Mouse (Mus musculus) hindbrain, embryonic 16.5 days (tissue): ENCODE results near the gene Fcf1. TPM values are rescaled to one million over a fixed set of nuclear protein-coding genes. Genes with fewer than 3 reads are reported as not detected.

Experiments used
- ATAC-seq: fragments of 200-750 bp; cut with Nextera tagmentation; 2 replicates; pipeline ENCODE4 v1.8.0; 2017; ENCODE audit warnings: moderate TSS enrichment, moderate library complexity
- H3K27ac ChIP-seq: fragments of 300-500 bp; sonication (generic); 2 replicates; pipeline ENCODE4 v1.5.1; 2014; ENCODE audit warnings: low read depth, mild to moderate bottlenecking, control low read depth, low read length, moderate library complexity
- H3K27me3 ChIP-seq: fragments of 300-500 bp; sonication (generic); replicated peaks from 2 replicates; pipeline ENCODE4 v1.6.1; 2014; ENCODE audit warnings: low read length; ENCODE audit not compliant: control insufficient read depth, insufficient read depth
- H3K36me3 ChIP-seq: fragments of 300-500 bp; sonication (generic); 2 replicates; pipeline ENCODE4 v1.6.1; 2014; ENCODE audit warnings: mild to moderate bottlenecking, low read length, moderate library complexity, mixed read lengths; ENCODE audit not compliant: control insufficient read depth, insufficient read depth
- H3K4me1 ChIP-seq: fragments of 300-500 bp; sonication (generic); 2 replicates; pipeline ENCODE4 v1.6.1; 2014; ENCODE audit warnings: low read depth, low read length; ENCODE audit not compliant: control insufficient read depth, insufficient read depth
- H3K4me2 ChIP-seq: fragments of 300-500 bp; sonication (generic); 2 replicates; pipeline ENCODE4 v1.6.1; 2014; ENCODE audit warnings: mild to moderate bottlenecking, low read length, control low read depth, moderate library complexity
- H3K4me3 ChIP-seq: fragments of 300-500 bp; sonication (generic); 2 replicates; pipeline ENCODE4 v1.5.1; 2014; ENCODE audit warnings: mild to moderate bottlenecking, low read length, control low read depth, moderate library complexity
- H3K9ac ChIP-seq: fragments of 300-500 bp; sonication (generic); 2 replicates; pipeline ENCODE4 v1.6.1; 2014; ENCODE audit warnings: low read depth, mild to moderate bottlenecking, control low read depth, low read length, moderate library complexity
- H3K9me3 ChIP-seq: fragments of 300-500 bp; sonication (generic); 2 replicates; pipeline ENCODE4 v1.6.1; 2014; ENCODE audit warnings: mild to moderate bottlenecking, low read length, moderate library complexity; ENCODE audit not compliant: control insufficient read depth
- WGBS: fragments of 180-500 bp; shearing (Covaris S2); extraction: QIAGEN DNeasy Blood & Tissue Kit; methylation state at CpG from one replicate; pipeline ENCODE4 v1.1.7; 2014; 5-methylcytosine and 5-hydroxymethylcytosine counted together
- polyA plus RNA-seq: library from polyadenylated mRNA; unstranded; fragments of >200 nt; fragmentation: Nextera tagmentation; extraction: Ambion mirVana; gene quantifications from 2 replicates; pipeline ENCODE4 v1.2.1, GENCODE M21; 2015

The Fcf1 gene
- polyA plus RNA-seq, 1 experiment from 2014 or later, result 72.8 TPM

DNA sequence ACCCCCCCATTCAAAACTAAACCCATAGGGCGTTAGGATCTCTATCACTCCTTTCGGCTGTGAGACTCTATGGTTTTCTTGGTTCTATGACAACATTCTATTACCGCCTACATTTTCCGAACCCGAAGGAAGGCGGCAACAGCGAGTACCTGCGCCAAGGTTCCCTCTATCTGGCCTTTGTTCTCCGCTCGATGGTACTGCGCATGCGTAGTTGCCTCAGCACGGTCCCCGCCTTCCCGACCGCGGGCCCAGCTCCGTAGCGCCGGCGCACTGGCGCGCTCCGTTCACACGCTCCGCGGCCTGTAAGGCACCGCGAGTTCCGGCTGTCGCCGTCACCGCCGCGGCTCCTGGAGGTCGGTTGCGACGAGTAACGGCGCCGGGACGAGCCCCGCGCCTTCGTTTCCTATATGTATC, 25.4 kb downstream of the Fcf1 start, which contains the start of gene Ylpm1:
Gene Ylpm1 (plus strand): TSS at position 239 of the 414 bp plus-strand sequence.
- under 1% methylated on average over 41 of the region's 45 CpGs for WGBS
- H3K4me2 ChIP-seq, result peak within 1 kb of the TSS; percentile 92
- peak within 1 kb of the TSS; percentile 96 for H3K9ac ChIP-seq
- no peaks in the 10 kb centered on the region for H3K9me3 ChIP-seq
- peak within 1 kb of the TSS; percentile 88 for H3K4me3 ChIP-seq
- no peaks in the 10 kb centered on the region for H3K27me3 ChIP-seq
- H3K27ac ChIP-seq, result peak within 1 kb of the TSS; percentile 91
- H3K36me3 ChIP-seq, result no peaks in the 10 kb centered on the region
- peaks cover 19% of the 10 kb centered on the region for H3K4me1 ChIP-seq
- ATAC-seq, result peak; percentile 99

GRCm38 (mm10) chr12:84996501-84997398, 26.1 kb downstream of the Fcf1 start:
- H3K36me3 ChIP-seq, result no peaks in the 10 kb centered on the region
- no peaks in the 10 kb centered on the region for H3K9me3 ChIP-seq
- peak overlapping the region; percentile 96 for H3K9ac ChIP-seq
- H3K4me1 ChIP-seq, result peaks cover 19% of the 10 kb centered on the region
- ATAC-seq, result peak; percentile 69
- H3K27me3 ChIP-seq, result no peaks in the 10 kb centered on the region
- WGBS, result under 1% methylated on average over 42 of the region's 44 CpGs
- H3K4me3 ChIP-seq, result peak overlapping the region; percentile 88
- H3K4me2 ChIP-seq, result peak overlapping the region; percentile 92
- peak overlapping the region; percentile 91 for H3K27ac ChIP-seq

GRCm38 (mm10) chr12:84999053-84999452, 28.4 kb downstream of the Fcf1 start:
- H3K9ac ChIP-seq, result no peak overlapping the region
- no peaks in the 10 kb centered on the region for H3K27me3 ChIP-seq

GRCm38 (mm10) chr12:85006206-85006605, 35.5 kb downstream of the Fcf1 start:
- no peaks in the 10 kb centered on the region for H3K4me1 ChIP-seq
- no peak overlapping the region for H3K9ac ChIP-seq
- H3K27me3 ChIP-seq, result no peaks in the 10 kb centered on the region
- H3K4me2 ChIP-seq, result no peak overlapping the region
- no peaks in the 10 kb centered on the region for H3K9me3 ChIP-seq
- 86% methylated on average over 1 of the region's 1 CpGs for WGBS
- no peak for ATAC-seq
- peaks cover 2% of the 10 kb centered on the region; the same call in 1 of the 2 replicates for H3K36me3 ChIP-seq
- H3K27ac ChIP-seq, result no peak overlapping the region
- H3K4me3 ChIP-seq, result no peak overlapping the region

More at GRCm38 (mm10) chr12:84999053-84999452, 28.4 kb downstream of the Fcf1 start:
- Histone ChIP-seq H3K4me1 (peaks cover 19% of the 10 kb centered on the region), H3K4me2 (peak overlapping the region; percentile 92), H3K4me3 (peak overlapping the region; percentile 88), H3K36me3 (peaks cover 2% of the 10 kb centered on the region; the same call in 1 of the 2 replicates), H3K9me3 (no peaks in the 10 kb centered on the region), H3K27ac (no peak overlapping the region)
- ATAC-seq, result no peak

GRCm38 (mm10) chr12:85007021-85007420, 36.3 kb downstream of the Fcf1 start:
- no peak overlapping the region for H3K27ac ChIP-seq
- H3K36me3 ChIP-seq, result peaks cover 4% of the 10 kb centered on the region; the same call in 1 of the 2 replicates
- no peak overlapping the region for H3K4me3 ChIP-seq
- no peaks in the 10 kb centered on the region for H3K27me3 ChIP-seq
- no peaks in the 10 kb centered on the region for H3K4me1 ChIP-seq
- H3K9me3 ChIP-seq, result no peaks in the 10 kb centered on the region
- H3K4me2 ChIP-seq, result no peak overlapping the region
- ATAC-seq, result no peak
- no peak overlapping the region for H3K9ac ChIP-seq

GRCm38 (mm10) chr12:85009776-85010175, 39.1 kb downstream of the Fcf1 start:
- Histone ChIP-seq H3K4me1 (no peaks in the 10 kb centered on the region), H3K27ac (no peak overlapping the region), H3K4me3 (no peak overlapping the region), H3K27me3 (no peaks in the 10 kb centered on the region), H3K4me2 (no peak overlapping the region), H3K36me3 (peaks cover 14% of the 10 kb centered on the region), H3K9ac (no peak overlapping the region), H3K9me3 (no peaks in the 10 kb centered on the region)
- WGBS, result 85% methylated on average over 1 of the region's 1 CpGs
- ATAC-seq, result no peak

DNA sequence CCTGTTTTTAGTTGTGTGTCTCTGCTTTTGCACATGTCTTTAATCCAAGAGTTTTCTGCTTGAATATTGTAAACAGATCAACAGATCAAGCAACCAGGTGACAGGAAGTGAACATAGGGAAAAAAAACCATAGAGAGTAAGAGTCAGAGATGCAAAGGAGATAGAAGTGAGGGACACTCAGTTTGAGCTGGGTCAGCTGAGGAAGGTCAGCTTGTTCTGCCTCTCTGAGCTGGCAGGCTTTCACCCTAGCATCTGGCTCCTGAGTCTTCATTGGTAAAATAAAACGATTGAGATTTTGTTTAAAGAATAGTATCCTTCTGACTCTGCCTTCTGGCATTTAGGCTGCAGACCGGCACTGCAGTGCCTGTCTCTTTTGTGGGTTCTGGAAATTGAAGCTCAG, 39.8 kb downstream of the Fcf1 start:
- Histone ChIP-seq H3K27me3 (no peaks in the 10 kb centered on the region), H3K4me1 (no peaks in the 10 kb centered on the region), H3K9me3 (no peaks in the 10 kb centered on the region), H3K4me3 (no peak overlapping the region), H3K9ac (no peak overlapping the region), H3K4me2 (no peak overlapping the region), H3K27ac (no peak overlapping the region), H3K36me3 (peaks cover 20% of the 10 kb centered on the region)
- no peak for ATAC-seq
- 92% methylated on average over 2 of the region's 2 CpGs for WGBS

DNA sequence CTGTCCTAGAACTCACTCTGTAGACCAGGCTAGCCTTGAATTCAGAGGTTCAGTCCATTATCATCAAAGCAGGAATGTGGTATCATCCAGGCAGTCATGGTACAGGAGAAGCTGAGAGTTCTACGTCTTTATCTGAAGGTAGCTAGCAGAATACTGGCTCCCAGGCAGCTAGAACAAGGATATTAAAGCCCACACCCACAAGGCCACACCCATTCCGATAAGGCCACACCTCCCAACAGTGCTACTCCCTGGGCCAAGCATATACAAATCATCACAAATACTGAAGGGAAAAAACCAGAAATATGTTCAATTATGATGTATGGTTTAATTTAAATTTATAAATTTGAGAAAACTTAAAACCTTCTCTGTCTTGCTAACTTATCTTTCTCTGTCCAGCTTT, 41.5 kb downstream of the Fcf1 start:
- 91% methylated on average over 2 of the region's 2 CpGs for WGBS
- Histone ChIP-seq H3K27ac (no peak overlapping the region), H3K9ac (no peak overlapping the region), H3K4me3 (no peak overlapping the region), H3K36me3 (peaks cover 25% of the 10 kb centered on the region), H3K9me3 (no peaks in the 10 kb centered on the region), H3K4me1 (no peaks in the 10 kb centered on the region), H3K4me2 (no peak overlapping the region), H3K27me3 (no peaks in the 10 kb centered on the region)
- no peak for ATAC-seq

GRCm38 (mm10) chr12:85022071-85022470, 51.4 kb downstream of the Fcf1 start:
- Histone ChIP-seq H3K9me3 (no peaks in the 10 kb centered on the region), H3K27ac (no peak overlapping the region), H3K4me2 (no peak overlapping the region), H3K4me1 (no peaks in the 10 kb centered on the region), H3K27me3 (no peaks in the 10 kb centered on the region), H3K4me3 (no peak overlapping the region), H3K9ac (no peak overlapping the region), H3K36me3 (no peaks in the 10 kb centered on the region)
- ATAC-seq, result no peak
- 89% methylated on average over 1 of the region's 1 CpGs for WGBS
